Mouse (Mus musculus): Measurements from ENCODE around the gene Grb14. TPM values are rescaled to one million over a fixed set of nuclear protein-coding genes. Genes with fewer than 3 reads are reported as not detected.

The Grb14 gene
- total RNA-seq, 2 experiments from 2014 or later = 184 to 233 TPM

DNA sequence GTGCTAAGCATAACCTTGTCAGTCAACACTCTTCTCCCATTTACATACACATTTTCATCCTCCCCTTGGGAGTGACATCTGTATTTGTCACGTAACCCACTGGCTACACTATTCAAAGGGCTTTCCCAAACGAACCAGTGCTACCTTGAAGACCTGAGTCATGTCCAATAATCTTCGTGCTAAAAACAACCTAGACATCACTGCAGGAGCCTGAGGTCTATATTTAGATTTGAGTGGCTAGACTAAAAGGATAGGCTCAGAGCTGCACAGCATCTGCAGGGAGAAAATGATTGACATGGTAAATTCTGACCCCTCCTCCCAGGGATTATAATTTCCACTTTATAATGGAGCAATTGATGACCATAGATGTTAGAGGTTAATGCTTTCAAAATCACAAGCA lies 37.0 kb downstream of the Grb14 start:
- DNase-seq = no peak
- intact Hi-C loops (cut with DNase I) = no loop called here

- DNase-seq = no peak
- intact Hi-C loops (cut with DNase I) = no loop called here
Observed at GRCm38 (mm10) chr2:64975546-64975945, 49.2 kb downstream of the Grb14 start.

- intact Hi-C loops (cut with DNase I) = no loop called here
- DNase-seq = no peak
Observed at GRCm38 (mm10) chr2:64974549-64974948, 50.2 kb downstream of the Grb14 start.

GRCm38 (mm10) chr2:64973819-64974441 lies 50.9 kb downstream of the Grb14 start:
- DNase-seq = no peak
- intact Hi-C loops (cut with DNase I) = no loop called here

DNA sequence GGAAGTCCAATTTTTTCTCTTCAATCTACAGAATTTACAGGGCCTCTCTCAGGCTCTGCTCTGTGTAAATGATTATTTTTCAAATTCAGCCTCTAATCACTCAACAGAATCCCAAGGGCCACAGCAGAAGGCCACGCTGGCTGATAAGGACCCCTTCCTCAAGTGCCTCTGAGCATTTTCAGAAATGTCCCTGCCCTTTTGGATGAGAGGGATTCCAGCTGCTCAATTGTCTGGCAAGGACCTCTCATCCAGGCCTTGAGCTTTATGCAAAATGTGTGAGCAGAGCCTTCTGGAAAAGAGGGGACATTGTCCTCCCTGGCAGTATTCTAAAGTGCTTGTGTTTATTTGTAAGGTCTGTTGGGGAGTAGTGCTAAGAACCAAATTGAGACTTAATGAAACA lies 51.7 kb downstream of the Grb14 start:
- intact Hi-C loops (cut with DNase I) = no loop called here
- DNase-seq = no peak

DNA sequence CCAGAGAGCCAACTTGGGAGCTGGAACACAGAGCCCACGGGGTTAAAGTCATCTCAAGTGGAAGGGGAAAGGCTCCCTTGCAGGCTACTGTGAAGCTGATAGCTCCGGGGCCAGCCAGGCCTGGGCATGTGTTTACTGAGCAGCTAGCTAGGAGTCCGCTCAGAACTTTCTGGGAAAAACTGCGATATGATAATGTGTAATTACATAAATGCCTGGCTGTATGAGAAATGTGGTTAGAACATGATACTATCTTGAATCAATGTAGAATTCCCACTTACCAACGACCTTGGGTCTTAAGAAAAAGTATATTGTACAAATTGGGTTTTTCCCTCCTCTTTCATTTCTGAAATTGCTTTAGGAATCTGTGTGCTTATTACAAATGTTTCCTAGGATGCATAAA lies 53.0 kb downstream of the Grb14 start:
- no peak for DNase-seq

GRCm38 (mm10) chr2:64970992-64971391 lies 53.8 kb downstream of the Grb14 start:
- intact Hi-C loops (cut with DNase I) = no loop called here
- no peak for DNase-seq

More for the DNA sequence above, 53.0 kb downstream of the Grb14 start:
- intact Hi-C loops (cut with DNase I) = no loop called here

- no peak for DNase-seq
- intact Hi-C loops (cut with DNase I) = loop anchor here (5.0 kb wide), 1 partner anchor 370 kb away; no protein-coding TSS in a partner anchor
Observed at GRCm38 (mm10) chr2:64966893-64967444, 57.8 kb downstream of the Grb14 start.

- intact Hi-C loops (cut with DNase I) = loop anchor here (5.0 kb wide), 1 partner anchor 371 kb away; no protein-coding TSS in a partner anchor
- peak; percentile 37 to 42 for DNase-seq
Observed at GRCm38 (mm10) chr2:64966323-64966722, 58.5 kb downstream of the Grb14 start.

DNA sequence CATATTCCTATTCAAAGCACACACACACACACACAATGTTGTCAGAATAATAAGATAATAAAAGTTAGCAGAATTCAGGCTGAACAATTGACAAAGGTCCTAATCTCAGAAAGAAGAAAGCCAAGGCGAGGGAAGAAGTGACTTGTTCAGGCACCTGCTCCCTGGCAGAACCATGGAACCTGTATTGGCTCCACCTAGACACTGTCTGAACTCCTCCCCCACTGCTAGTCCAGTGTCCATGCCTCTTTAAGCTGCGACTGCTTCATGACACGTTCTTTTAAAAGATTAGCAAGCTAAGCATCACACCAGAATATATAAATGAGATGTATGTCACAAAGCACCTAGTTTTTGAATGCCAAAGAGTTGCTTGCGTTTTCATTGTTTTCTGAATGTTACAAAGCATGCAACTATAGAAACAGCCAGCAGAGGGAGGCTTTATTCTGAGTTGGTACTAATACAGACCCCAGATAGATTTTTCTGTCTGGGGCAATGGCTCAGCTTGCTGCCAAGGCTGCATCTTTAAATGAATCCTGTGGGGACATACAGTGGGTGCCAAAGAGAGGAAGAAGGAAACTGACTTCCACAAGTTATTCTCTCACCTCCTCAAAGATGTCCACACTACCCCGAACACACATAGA lies 59.4 kb downstream of the Grb14 start:
- DNase-seq = no peak
- intact Hi-C loops (cut with DNase I) = loop anchor here (2.0 to 5.0 kb wide), 3 partner anchors 37 to 372 kb away; no protein-coding TSS in a partner anchor

- intact Hi-C loops (cut with DNase I) = no loop called here
- DNase-seq = no peak
Observed at GRCm38 (mm10) chr2:64962196-64962595, 62.6 kb downstream of the Grb14 start.

DNA sequence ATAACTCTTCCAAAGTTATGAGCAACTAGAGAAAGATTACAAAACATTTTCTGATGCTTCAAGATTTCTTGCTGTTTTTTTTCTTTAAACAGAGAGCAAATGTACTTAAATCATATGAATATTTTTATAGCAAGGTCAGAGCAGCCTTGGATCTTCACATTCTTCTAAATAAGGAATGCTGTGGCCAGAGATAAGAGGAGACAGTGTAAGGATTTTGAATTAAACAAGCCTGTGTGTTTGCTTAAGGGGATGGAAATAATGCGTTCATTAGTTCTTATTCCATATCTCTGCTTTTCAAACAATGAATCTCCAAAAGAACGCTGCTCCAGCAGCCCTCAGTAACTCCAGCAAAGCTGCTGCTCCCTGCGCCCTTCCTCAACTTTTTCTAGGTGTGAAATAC lies 63.4 kb downstream of the Grb14 start:
- no peak for DNase-seq
- intact Hi-C loops (cut with DNase I) = no loop called here

- intact Hi-C loops (cut with DNase I) = no loop called here
- no peak for DNase-seq
Observed at GRCm38 (mm10) chr2:64959657-64960056, 65.1 kb downstream of the Grb14 start.

- intact Hi-C loops (cut with DNase I) = no loop called here
- no peak for DNase-seq
Observed at GRCm38 (mm10) chr2:64955441-64955840, 69.3 kb downstream of the Grb14 start.

DNA sequence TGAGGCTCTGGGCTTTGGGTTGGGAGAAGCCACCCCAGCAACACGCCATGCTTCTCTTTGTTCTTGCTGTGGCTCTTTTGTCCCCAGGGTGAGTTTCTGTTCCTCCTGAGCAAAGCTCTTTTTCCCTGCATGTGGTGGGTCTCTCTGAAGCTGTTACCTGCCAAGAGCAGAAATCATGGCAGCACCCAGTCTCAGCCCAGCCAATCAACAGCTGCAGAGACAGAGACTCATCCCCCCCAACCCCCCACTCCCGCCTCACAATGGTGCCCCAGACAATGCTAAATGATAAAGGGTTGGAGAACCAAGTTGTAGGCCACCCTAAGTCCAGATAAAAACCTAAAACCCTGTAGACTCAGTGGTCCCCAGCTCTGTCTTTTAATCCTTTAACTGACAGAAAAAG lies 75.6 kb downstream of the Grb14 start:
- DNase-seq = no peak
- intact Hi-C loops (cut with DNase I) = no loop called here

DNA sequence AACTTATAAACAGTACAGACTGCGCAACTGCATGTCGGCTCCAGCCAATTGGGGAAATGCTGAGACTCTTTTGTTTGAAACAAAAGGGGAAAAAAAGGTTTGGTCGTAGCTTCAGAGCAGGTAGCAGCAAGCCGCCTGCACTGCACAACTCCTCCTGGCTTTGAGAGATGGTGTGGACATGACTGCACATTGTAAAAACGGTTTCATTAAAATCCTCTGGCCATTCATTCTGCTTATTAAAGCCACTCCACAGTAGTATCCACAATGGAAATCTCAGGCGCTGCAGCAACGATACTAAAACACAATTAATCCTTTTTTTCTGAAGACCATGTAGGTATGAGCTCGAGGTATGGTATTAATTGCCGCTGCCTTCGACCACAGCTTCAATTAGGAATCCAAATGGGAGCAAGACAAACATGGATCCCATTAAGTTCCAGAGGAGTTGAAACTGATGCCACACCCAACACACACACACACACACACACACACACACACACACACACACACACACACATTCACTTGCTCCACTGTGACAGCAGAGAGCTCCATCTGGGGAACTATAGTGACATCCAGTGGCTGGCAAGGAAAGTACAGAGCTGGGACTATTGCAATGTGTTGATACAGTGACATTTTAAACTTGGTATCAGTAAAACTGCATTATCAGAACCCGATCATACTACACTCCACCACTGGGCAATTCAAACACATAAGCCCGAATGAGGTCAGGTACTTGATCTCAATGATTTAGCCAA lies 76.2 kb downstream of the Grb14 start:
- intact Hi-C loops (cut with DNase I) = no loop called here
- no peak for DNase-seq

DNA sequence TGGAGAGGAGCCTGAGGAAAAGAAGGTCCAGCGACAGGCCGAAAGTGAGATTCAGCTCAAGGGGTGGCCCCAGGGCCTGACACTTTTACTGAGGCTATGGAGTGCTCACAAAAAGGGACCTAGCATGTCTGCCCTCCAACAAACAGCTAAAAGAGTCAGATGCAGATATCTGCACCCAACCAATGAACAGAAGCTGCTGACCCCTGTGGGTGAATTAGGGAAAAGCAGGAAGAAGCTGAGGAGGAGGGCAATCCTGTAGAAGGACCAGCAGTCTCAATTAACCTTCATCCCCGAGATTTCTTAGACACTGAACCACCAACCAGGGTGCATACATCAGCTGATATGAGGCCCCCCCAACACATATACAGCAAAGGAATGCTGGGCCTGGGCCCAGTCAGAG lies 77.3 kb downstream of the Grb14 start:
- intact Hi-C loops (cut with DNase I) = no loop called here
- DNase-seq = no peak

GRCm38 (mm10) chr2:64920879-64921278 lies 103.9 kb downstream of the Grb14 start:
- intact Hi-C loops (cut with DNase I) = no loop called here
- DNase-seq = no peak

GRCm38 (mm10) chr2:64915448-64915847 lies 109.3 kb downstream of the Grb14 start:
- no peak for DNase-seq
- intact Hi-C loops (cut with DNase I) = no loop called here

DNA sequence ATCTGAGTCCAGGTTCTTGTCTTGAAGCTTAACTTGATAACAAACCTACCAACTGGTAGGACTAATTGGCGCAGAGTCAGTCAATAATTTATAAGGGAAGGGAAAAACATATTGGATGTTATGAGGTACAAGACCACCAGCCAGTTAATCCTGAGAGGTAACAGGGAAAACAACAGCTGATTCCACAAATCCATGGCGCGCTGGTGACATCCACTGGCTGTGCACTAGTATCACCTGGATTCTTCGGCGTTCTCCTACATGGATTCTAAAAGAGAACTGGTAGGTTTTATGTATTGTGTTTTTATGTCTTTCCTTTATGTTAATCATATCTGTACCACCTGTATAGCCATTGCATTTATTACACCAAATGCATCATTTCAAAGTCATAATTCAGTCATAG lies 119.9 kb downstream of the Grb14 start:
- intact Hi-C loops (cut with DNase I) = no loop called here
- DNase-seq = no peak

DNA sequence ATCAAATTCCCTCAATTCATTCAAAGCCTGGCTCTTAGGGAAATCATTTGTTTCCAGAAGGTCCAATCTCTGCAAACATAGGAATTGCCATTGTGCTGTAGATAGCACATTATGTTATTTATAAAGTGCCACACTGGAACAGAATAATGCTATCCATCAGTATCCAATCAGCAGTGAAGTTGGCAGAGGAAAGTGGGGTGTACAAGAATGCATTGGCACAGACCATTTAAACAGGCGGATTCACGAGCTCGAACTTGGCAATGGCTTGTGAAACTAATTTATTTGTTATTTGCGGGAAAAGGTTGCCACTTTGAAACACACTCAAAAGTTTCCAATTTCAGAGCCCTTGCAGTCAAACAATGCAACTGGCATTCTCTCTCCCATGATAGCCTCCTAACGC lies 126.9 kb downstream of the Grb14 start:
- intact Hi-C loops (cut with DNase I) = no loop called here
- DNase-seq = no peak

Measured in heart, postnatal 36 days (tissue).